Mouse (Mus musculus): ENCODE measurements around the gene Klk1b16.
"Not testable (repeated sequence)": the region's sequence is repeated elsewhere in the genome, so short reads cannot be mapped to it uniquely, and the experiment has no call there.

Gene Klk1b16

GRCm38 (mm10) chr7:44136467-44136866, at the start of gene Klk1b16:
Gene Klk1b16, plus strand, starts transcription at chr7:44136767.
- DNase-seq (ENCODE audit: low spot score): no peak

DNA sequence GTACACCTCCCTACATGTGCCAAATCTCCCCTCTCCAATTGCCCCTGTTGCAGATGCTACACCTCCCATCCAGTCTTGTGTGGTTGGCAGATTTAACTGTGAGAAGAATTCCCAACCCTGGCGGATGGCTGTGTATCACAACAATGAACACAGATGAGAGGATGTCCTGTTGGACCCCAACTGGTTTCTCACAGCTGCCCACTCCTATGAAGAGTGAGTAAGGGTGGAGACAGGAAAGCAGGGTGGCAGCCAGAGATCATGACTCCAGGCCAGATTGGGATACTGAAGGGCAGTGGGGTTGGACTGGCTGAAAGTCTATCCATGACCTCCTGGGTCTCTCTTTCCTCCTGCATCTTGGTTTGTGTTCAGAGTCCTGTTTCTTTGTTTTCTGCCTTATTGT, 40.5 kb upstream of the Klk1b16 start:
- no peak for DNase-seq (ENCODE audit: low spot score)

DNA sequence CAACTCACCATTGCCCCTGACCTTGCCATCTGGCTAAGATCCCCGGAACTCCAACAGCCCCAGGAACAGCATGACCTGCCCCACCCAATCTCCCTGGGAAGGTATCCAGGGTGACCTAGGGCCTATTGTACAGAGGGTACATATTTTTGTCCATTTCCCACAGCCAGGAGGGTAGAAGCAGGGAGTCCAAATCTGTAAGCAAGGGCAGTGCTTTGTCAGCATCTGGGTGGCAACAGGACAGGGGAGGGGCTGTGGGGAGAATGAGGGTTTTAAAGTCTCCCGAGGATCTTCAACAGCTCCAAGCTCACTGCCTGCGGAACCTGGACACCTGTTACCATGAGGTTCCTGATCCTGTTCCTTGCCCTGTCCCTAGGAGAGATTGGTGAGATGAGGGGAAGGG, 34.5 kb upstream of the Klk1b16 start, which contains the start of gene Klk1b21:
Klk1b21 (plus strand) TSS at position 301 of the 400 bp plus-strand sequence.
- not testable (repeated sequence) for DNase-seq (ENCODE audit: low spot score)

DNA sequence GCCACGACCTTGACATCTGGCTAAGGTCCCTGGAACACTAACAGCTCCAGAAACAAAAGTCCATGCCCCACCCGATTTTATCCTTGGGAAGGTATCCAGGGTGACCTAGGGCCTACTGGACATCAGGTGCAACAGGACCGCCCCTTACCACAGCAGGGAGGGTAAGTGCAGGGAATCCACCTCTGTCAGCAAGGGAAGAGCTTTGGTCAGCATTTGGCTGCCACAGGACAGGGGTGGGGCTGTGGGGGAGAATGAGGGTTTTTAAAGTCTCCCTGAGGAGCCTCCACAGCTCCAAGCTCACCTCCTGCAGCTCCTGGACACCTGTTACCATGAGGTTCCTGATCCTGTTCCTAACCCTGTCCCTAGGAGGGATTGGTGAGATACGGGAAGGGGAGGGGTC, 24.2 kb upstream of the Klk1b16 start, which contains the start of gene Klk1b22:
Klk1b22 (plus strand) TSS at position 301 of the 400 bp plus-strand sequence.
- DNase-seq (ENCODE audit: low spot score): no peak

GRCm38 (mm10) chr7:44123445-44123844, 13.1 kb upstream of the Klk1b16 start:
- DNase-seq (ENCODE audit: low spot score): no peak

- DNase-seq (ENCODE audit: low spot score): no peak
Observed at GRCm38 (mm10) chr7:44179299-44180045, 42.9 kb downstream of the Klk1b16 start.

GRCm38 (mm10) chr7:44186516-44186915, 49.9 kb downstream of the Klk1b16 start:
- DNase-seq (ENCODE audit: low spot score): not testable (repeated sequence)

DNA sequence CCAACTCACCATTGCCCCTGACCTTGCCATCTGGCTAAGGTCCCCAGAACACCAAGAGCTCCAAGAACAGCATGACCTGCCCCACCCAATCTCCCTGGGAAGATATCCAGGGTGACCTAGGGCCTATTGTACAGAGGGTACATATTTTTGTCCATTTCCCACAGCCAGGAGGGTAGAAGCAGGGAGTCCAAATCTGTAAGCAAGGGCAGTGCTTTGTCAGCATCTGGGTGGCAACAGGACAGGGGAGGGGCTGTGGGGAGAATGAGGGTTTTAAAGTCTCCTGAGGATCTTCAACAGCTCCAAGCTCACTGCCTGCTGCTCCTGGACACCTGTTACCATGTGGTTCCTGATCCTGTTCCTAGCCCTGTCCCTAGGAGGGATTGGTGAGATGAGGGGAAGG, 51.4 kb downstream of the Klk1b16 start, which contains the start of gene Klk1b24:
Klk1b24 (plus strand) TSS at position 301 of the 400 bp plus-strand sequence.
- not testable (repeated sequence) for DNase-seq (ENCODE audit: low spot score)

Measured in lung, postnatal 25 days (tissue).